Mouse (Mus musculus) kidney, embryonic 15.5 days (tissue): ENCODE results near the gene Ilf3. TPM values are rescaled to one million over a fixed set of nuclear protein-coding genes. Genes with fewer than 3 reads are reported as not detected.

Source experiments
- ATAC-seq: fragments of 200-750 bp; cut with Nextera tagmentation; replicated peaks from 2 replicates; pipeline ENCODE4 v1.8.0; 2017; ENCODE audit warnings: moderate TSS enrichment; ENCODE audit not compliant: low FRiP score
- H3K27ac ChIP-seq: fragments of 300-500 bp; sonication (generic); 2 replicates; pipeline ENCODE4 v1.5.1; 2015; ENCODE audit warnings: mild to moderate bottlenecking, inconsistent platforms
- H3K27me3 ChIP-seq: fragments of 300-500 bp; sonication (generic); 2 replicates; pipeline ENCODE4 v1.6.1; 2015; ENCODE audit warnings: inconsistent platforms
- H3K36me3 ChIP-seq: fragments of 300-500 bp; sonication (generic); 2 replicates; pipeline ENCODE4 v1.6.1; 2015; ENCODE audit warnings: inconsistent platforms
- H3K4me1 ChIP-seq: fragments of 300-500 bp; sonication (generic); 2 replicates; pipeline ENCODE4 v1.6.1; 2015; ENCODE audit warnings: inconsistent platforms
- H3K4me2 ChIP-seq: fragments of 300-500 bp; sonication (generic); 2 replicates; pipeline ENCODE4 v1.6.1; 2015; ENCODE audit warnings: moderate library complexity, mild to moderate bottlenecking, inconsistent platforms
- H3K4me3 ChIP-seq: fragments of 300-500 bp; sonication (generic); replicated peaks from 2 replicates; pipeline ENCODE4 v1.5.1; 2015; ENCODE audit warnings: mild to moderate bottlenecking, inconsistent platforms
- H3K9ac ChIP-seq: fragments of 300-500 bp; sonication (generic); 2 replicates; pipeline ENCODE4 v1.6.1; 2015; ENCODE audit warnings: mild to moderate bottlenecking, inconsistent platforms
- H3K9me3 ChIP-seq: fragments of 300-500 bp; sonication (generic); replicated peaks from 2 replicates; pipeline ENCODE4 v1.6.1; 2016; ENCODE audit warnings: inconsistent platforms
- WGBS: fragments of 180-500 bp; shearing (Covaris S2); methylation state at CpG from one replicate; pipeline ENCODE4 v1.1.7; 2015; ENCODE audit warnings: mixed read lengths; 5-methylcytosine and 5-hydroxymethylcytosine counted together
- polyA plus RNA-seq: library from polyadenylated mRNA; unstranded; fragments of >200 nt; fragmentation: Nextera tagmentation; extraction: Ambion mirVana; gene quantifications from 2 replicates; pipeline ENCODE4 v1.2.1, GENCODE M21; 2015

Ilf3 gene
- polyA plus RNA-seq, 1 experiment from 2014 or later: 221 TPM

DNA sequence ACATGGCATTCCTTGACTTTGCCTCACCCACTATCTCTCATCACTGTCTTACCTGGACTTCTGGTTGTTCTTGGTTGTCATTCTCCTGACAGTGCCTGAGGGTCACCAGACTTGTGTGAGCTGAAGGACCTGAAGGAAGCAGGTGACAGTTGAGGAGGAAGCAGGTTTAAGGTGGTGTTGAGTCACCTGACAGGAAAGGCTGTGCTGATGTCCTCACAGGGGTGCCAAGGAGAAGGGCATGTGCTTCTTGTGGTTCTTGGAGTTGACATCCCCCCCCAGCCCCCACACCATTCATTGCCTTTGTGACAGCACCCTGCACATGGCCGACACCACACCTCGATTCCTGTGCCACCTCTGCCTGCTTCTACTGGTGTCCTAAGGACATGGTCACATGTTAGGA is 80.1 kb downstream of the Ilf3 start:
- WGBS: 85% methylated on average over 2 of the region's 2 CpGs

DNA sequence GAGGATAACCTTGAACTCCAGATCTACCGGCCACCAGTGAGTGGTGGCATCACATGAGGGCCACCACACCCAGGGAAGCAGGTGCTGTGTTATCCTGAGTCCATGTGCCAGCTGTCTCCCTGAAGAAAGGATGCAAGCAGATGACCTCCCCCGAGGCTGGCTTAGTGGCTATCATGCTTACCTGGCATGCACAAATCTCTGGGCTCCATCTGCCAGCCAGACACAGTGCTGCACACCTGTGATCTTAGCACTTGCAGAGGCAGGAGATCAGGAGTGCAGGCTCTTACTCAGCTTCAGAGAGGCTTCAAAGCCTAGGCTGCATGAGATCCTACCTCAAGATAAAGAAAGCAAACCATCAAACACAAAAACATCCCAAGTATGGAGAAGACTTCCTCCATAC is 82.0 kb downstream of the Ilf3 start:
- WGBS: 85% methylated on average over 2 of the region's 2 CpGs

More for the DNA sequence above, 80.1 kb downstream of the Ilf3 start:
- H3K9me3 ChIP-seq: no peaks in the 10 kb centered on the region
- H3K27ac ChIP-seq: no peak overlapping the region
- no peak overlapping the region for H3K9ac ChIP-seq
- peaks cover 19% of the 10 kb centered on the region for H3K4me1 ChIP-seq
- no peak for ATAC-seq
- H3K4me3 ChIP-seq: no peak overlapping the region
- H3K36me3 ChIP-seq: peaks cover 5% of the 10 kb centered on the region; the same call in 1 of the 2 replicates
- H3K27me3 ChIP-seq: no peaks in the 10 kb centered on the region
- H3K4me2 ChIP-seq: no peak overlapping the region

DNA sequence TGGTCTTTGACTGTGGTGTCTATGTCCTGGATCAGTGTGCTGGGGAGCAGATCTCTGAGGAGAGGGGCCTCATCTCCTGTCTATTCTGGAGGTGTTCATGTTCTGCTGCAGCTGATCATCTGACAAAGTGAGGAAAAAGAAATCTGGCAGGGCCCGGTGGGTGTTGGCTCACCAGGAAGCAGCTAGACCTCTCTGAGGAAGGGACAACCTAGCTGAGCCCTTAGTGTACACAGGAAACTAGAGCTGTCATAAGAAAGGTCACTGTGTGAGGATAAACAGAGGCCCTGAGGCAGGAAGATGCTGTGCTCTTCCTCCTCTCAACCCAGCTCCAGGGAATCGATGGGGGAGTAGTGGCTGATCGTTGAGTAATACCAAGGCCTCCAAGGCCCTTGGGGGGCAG is 82.6 kb downstream of the Ilf3 start:
- H3K4me1 ChIP-seq: peaks cover 25% of the 10 kb centered on the region
- no peaks in the 10 kb centered on the region for H3K27me3 ChIP-seq
- no peak overlapping the region for H3K4me2 ChIP-seq
- H3K27ac ChIP-seq: 0 out of 2 replicates have a peak overlapping the region, but pooled peaks have one; percentile 20
- no peak for ATAC-seq
- WGBS: 75% methylated on average over 3 of the region's 3 CpGs
- peaks cover 2% of the 10 kb centered on the region; the same call in 1 of the 2 replicates for H3K36me3 ChIP-seq
- no peaks in the 10 kb centered on the region for H3K9me3 ChIP-seq
- no peak overlapping the region for H3K9ac ChIP-seq
- no peak overlapping the region for H3K4me3 ChIP-seq

More for the DNA sequence above, 82.0 kb downstream of the Ilf3 start:
- no peak overlapping the region for H3K4me2 ChIP-seq
- ATAC-seq: no peak
- no peaks in the 10 kb centered on the region for H3K27me3 ChIP-seq
- peaks cover 22% of the 10 kb centered on the region for H3K4me1 ChIP-seq
- peak overlapping the region; percentile 20; the same call in 1 of the 2 replicates for H3K27ac ChIP-seq
- H3K9me3 ChIP-seq: no peaks in the 10 kb centered on the region
- peaks cover 4% of the 10 kb centered on the region; the same call in 1 of the 2 replicates for H3K36me3 ChIP-seq
- no peak overlapping the region for H3K9ac ChIP-seq
- H3K4me3 ChIP-seq: no peak overlapping the region

DNA sequence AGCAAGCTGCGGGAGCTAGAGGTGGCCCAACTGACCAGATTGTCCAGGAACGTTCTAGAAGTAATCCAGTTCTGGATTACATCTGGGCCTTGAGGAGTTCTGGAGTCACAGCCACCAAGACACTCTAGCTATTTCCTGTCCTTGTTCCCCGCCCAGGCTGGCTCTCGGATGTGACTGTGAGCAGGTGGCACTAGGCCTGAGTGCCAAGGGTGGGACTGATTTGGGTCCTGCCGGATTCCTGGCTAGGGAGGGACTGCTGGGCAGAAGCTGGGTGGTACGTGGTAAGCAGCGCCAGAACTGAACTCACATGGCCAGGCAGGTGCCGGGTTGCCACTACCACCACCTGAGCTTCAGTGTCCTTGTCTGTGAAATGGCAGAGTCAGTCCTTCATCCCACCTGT is 83.7 kb downstream of the Ilf3 start:
- H3K27ac ChIP-seq: no peak overlapping the region
- no peak overlapping the region for H3K4me3 ChIP-seq
- ATAC-seq: no peak
- no peaks in the 10 kb centered on the region for H3K36me3 ChIP-seq
- peaks cover 32% of the 10 kb centered on the region for H3K4me1 ChIP-seq
- no peaks in the 10 kb centered on the region for H3K27me3 ChIP-seq
- H3K4me2 ChIP-seq: no peak overlapping the region
- no peak overlapping the region for H3K9ac ChIP-seq
- WGBS: 84% methylated on average over 8 of the region's 8 CpGs
- no peaks in the 10 kb centered on the region for H3K9me3 ChIP-seq

DNA sequence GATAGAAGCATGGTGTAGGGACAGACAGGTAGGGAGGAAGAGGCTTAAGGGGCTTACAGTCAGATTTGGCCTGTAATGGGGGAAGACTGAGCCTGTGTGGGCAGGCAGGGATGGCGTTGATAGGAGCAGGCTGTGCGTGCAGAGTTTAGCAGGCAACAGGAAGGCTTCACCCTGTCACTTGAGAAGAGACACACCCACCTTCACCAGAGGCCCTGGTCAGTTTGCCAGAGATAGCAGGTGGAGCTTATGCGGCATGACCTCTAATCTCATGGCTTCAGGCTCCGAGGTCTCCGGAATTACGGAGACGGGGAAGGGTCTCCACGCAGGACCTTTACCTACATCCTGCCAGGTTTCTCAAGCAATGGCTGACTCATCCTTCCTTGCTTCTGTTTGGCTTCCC is 84.2 kb downstream of the Ilf3 start:
- no peaks in the 10 kb centered on the region for H3K36me3 ChIP-seq
- H3K4me3 ChIP-seq: no peak overlapping the region
- no peak for ATAC-seq
- H3K9me3 ChIP-seq: no peaks in the 10 kb centered on the region
- H3K4me1 ChIP-seq: peaks cover 32% of the 10 kb centered on the region
- no peak overlapping the region for H3K4me2 ChIP-seq
- H3K27me3 ChIP-seq: no peaks in the 10 kb centered on the region
- whole genome bisulfite sequencing: 52% methylated on average over 8 of the region's 8 CpGs
- H3K9ac ChIP-seq: no peak overlapping the region
- no peak overlapping the region for H3K27ac ChIP-seq

DNA sequence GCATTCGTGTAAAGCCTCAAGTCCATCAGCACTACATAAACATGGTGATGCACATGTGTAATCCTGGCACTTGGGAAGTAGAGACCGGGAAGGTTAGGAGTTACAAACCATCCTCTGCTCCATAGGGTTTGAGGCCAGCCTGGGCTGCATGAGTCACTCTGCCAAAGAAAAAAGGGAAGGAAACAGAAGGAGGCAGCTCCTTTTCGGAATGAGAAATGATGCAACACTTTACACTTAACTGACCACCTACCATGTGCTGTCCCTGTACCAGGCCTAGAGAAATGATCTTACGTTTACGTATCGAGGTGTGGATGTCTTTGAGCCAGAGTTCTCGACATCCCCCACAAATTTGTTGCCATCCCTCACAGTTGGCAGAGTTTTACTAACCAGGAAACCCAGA is 85.3 kb downstream of the Ilf3 start:
- Histone ChIP-seq H3K9me3 (no peaks in the 10 kb centered on the region), H3K36me3 (peaks cover under 1% of the 10 kb centered on the region; the same call in 1 of the 2 replicates), H3K9ac (no peak overlapping the region), H3K27ac (no peak overlapping the region), H3K4me2 (no peak overlapping the region), H3K4me1 (peaks cover 32% of the 10 kb centered on the region), H3K27me3 (no peaks in the 10 kb centered on the region), H3K4me3 (no peak overlapping the region)
- ATAC-seq: no peak
- 87% methylated on average over 7 of the region's 7 CpGs for WGBS

DNA sequence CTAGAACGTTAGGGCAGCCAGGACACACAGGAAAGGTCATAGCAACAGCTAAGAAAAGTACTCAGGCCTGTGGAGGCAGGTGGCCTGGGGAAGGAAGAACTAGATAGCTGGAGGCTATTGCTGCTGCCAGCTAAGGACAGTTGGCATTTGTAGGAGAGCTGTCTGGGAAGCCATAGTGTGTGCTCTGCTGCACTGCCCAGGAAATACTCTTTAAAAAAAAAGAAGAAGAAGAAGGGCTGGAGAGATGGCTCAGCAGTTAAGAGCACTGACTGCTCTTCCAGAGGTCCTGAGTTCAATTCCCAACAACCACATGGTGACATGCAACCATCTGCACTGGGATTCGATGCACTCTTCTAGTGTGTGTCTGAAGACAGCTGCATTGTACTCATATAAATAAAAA is 85.8 kb downstream of the Ilf3 start:
- WGBS: 80% methylated on average over 2 of the region's 2 CpGs
- peaks cover 4% of the 10 kb centered on the region; the same call in 1 of the 2 replicates for H3K36me3 ChIP-seq
- no peaks in the 10 kb centered on the region for H3K27me3 ChIP-seq
- peaks cover 32% of the 10 kb centered on the region for H3K4me1 ChIP-seq
- no peak for ATAC-seq
- H3K27ac ChIP-seq: no peak overlapping the region
- H3K4me2 ChIP-seq: no peak overlapping the region
- no peak overlapping the region for H3K9ac ChIP-seq
- H3K9me3 ChIP-seq: no peaks in the 10 kb centered on the region
- H3K4me3 ChIP-seq: no peak overlapping the region

DNA sequence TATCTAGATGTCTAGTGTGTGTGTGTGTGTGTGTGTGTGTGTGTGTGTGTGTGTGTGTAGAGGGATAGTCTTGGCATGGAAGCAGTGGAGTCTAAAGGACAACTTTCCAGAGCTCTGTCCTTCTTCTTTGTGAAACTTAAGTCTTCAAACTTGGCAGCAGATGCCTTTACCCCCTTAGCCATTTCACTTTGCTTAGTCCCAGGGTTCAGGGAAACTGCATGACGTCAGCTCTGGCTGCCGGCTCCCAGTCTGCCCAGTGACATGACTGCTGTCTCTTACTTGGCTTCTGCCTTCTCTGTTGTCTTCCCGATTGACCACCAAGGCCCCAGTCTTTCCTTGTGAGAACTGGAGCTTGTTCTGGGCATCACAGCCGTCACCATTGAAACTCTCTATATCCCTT is 86.9 kb downstream of the Ilf3 start:
- Histone ChIP-seq H3K36me3 (peaks cover 14% of the 10 kb centered on the region; the same call in 1 of the 2 replicates), H3K9ac (no peak overlapping the region), H3K4me1 (peaks cover 35% of the 10 kb centered on the region), H3K27me3 (no peaks in the 10 kb centered on the region), H3K4me3 (no peak overlapping the region), H3K27ac (no peak overlapping the region), H3K4me2 (no peak overlapping the region), H3K9me3 (no peaks in the 10 kb centered on the region)
- ATAC-seq: no peak
- 83% methylated on average over 4 of the region's 4 CpGs for WGBS

Other genes starting within 250 kb of the Ilf3 start
- 12.7 and 15.5 TPM in 2 replicates for gene Tyk2, start 236.6 kb upstream of the Ilf3 start, polyA plus RNA-seq
- gene Cdc37, start 217.9 kb upstream of the Ilf3 start, polyA plus RNA-seq: 332 and 351 TPM in 2 replicates
- gene Pde4a, start 202.2 kb upstream of the Ilf3 start, polyA plus RNA-seq: 12.6 and 12.7 TPM in 2 replicates
- gene Keap1, start 128.5 kb upstream of the Ilf3 start, polyA plus RNA-seq: 55.1 and 64.2 TPM in 2 replicates
- 0.19 TPM in 1 of 2 replicates, not detected in the other for gene S1pr5, start 119.4 kb upstream of the Ilf3 start, polyA plus RNA-seq
- 42.7 and 49.5 TPM in 2 replicates for gene Atg4d, start 102.6 kb upstream of the Ilf3 start, polyA plus RNA-seq
- 13.8 and 19.8 TPM in 2 replicates for gene Kri1, start 79.9 kb upstream of the Ilf3 start, polyA plus RNA-seq
- gene Cdkn2d, start 76.5 kb upstream of the Ilf3 start, polyA plus RNA-seq: 51.2 and 51.5 TPM in 2 replicates
- gene Ap1m2, start 55.5 kb upstream of the Ilf3 start, polyA plus RNA-seq: 35.9 and 37.1 TPM in 2 replicates
- gene Slc44a2, start 47.2 kb upstream of the Ilf3 start, polyA plus RNA-seq: 85.4 and 97.1 TPM in 2 replicates
- 56.5 and 63.3 TPM in 2 replicates for gene Qtrt1, start 44.0 kb downstream of the Ilf3 start, polyA plus RNA-seq
- 75.3 and 79.1 TPM in 2 replicates for gene Dnm2, start 57.0 kb downstream of the Ilf3 start, polyA plus RNA-seq
- gene Tmed1, start 142.4 kb downstream of the Ilf3 start, polyA plus RNA-seq: 133 and 138 TPM in 2 replicates
- 2.9 and 5.2 TPM in 2 replicates for gene AB124611, start 158.3 kb downstream of the Ilf3 start, polyA plus RNA-seq
- gene Carm1, start 179.0 kb downstream of the Ilf3 start, polyA plus RNA-seq: 44.1 and 50.2 TPM in 2 replicates
- gene Timm29, start 224.9 kb downstream of the Ilf3 start, polyA plus RNA-seq: 28.4 and 28.6 TPM in 2 replicates
- gene Yipf2, start 225.0 kb downstream of the Ilf3 start, polyA plus RNA-seq: 29.7 and 32.7 TPM in 2 replicates
- 91.0 and 101 TPM in 2 replicates for gene Smarca4, start 248.3 kb downstream of the Ilf3 start, polyA plus RNA-seq